Mouse (Mus musculus): ENCODE data around the gene Rpl28.

GRCm38 (mm10) chr7:4825365-4825764 is 32.7 kb downstream of the Rpl28 start:
- TF ChIP-seq CTCF (IDR thresholded peaks at IDR 0.05; ENCODE audit: extremely low read depth, insufficient read depth, insufficient read length, insufficient replicate concordance) = no peak
- TF ChIP-seq POLR2A (IDR thresholded peaks at IDR 0.05; ENCODE audit: low read depth, low read length) = no peak

Data from spleen, adult 2 months (tissue).